Mouse (Mus musculus) midbrain, embryonic 15.5 days (tissue): Measurements from ENCODE around the gene Shtn1. TPM values are rescaled to one million over a fixed set of nuclear protein-coding genes. Genes with fewer than 3 reads are reported as not detected.

Experiments
- ATAC-seq: fragments of 200-750 bp; cut with Nextera tagmentation; replicated peaks from 2 replicates; pipeline ENCODE4 v1.8.0; 2017; ENCODE audit warnings: moderate TSS enrichment
- H3K27ac ChIP-seq: fragments of 300-500 bp; sonication (generic); 2 replicates; pipeline ENCODE4 v1.5.1; 2015; ENCODE audit warnings: mild to moderate bottlenecking, inconsistent platforms
- H3K27me3 ChIP-seq: fragments of 300-500 bp; sonication (generic); replicated peaks from 2 replicates; pipeline ENCODE4 v1.6.1; 2015; ENCODE audit warnings: inconsistent platforms
- H3K36me3 ChIP-seq: fragments of 300-500 bp; sonication (generic); replicated peaks from 2 replicates; pipeline ENCODE4 v1.6.1; 2015; ENCODE audit warnings: inconsistent platforms
- H3K4me1 ChIP-seq: fragments of 300-500 bp; sonication (generic); 2 replicates; pipeline ENCODE4 v1.6.1; 2015; ENCODE audit warnings: inconsistent platforms
- H3K4me2 ChIP-seq: fragments of 300-500 bp; sonication (generic); 2 replicates; pipeline ENCODE4 v1.6.1; 2015; ENCODE audit warnings: inconsistent platforms, mild to moderate bottlenecking, moderate library complexity
- H3K4me3 ChIP-seq: fragments of 300-500 bp; sonication (generic); 2 replicates; pipeline ENCODE4 v1.5.1; 2015; ENCODE audit warnings: mild to moderate bottlenecking, inconsistent platforms
- H3K9ac ChIP-seq: fragments of 300-500 bp; sonication (generic); 2 replicates; pipeline ENCODE4 v1.6.1; 2015; ENCODE audit warnings: mild to moderate bottlenecking, inconsistent platforms
- H3K9me3 ChIP-seq: fragments of 300-500 bp; sonication (generic); 2 replicates; pipeline ENCODE4 v1.6.1; 2016; ENCODE audit warnings: inconsistent platforms
- WGBS: fragments of 180-500 bp; shearing (Covaris S2); methylation state at CpG from one replicate; pipeline ENCODE4 v1.1.7; 2015; ENCODE audit warnings: mixed read lengths; 5-methylcytosine and 5-hydroxymethylcytosine counted together
- polyA plus RNA-seq: library from polyadenylated mRNA; unstranded; fragments of >200 nt; fragmentation: Nextera tagmentation; extraction: Ambion mirVana; gene quantifications from 2 replicates; pipeline ENCODE4 v1.2.1, GENCODE M21; 2015

The Shtn1 gene
- polyA plus RNA-seq, 1 experiment from 2014 or later = 45.0 TPM

DNA sequence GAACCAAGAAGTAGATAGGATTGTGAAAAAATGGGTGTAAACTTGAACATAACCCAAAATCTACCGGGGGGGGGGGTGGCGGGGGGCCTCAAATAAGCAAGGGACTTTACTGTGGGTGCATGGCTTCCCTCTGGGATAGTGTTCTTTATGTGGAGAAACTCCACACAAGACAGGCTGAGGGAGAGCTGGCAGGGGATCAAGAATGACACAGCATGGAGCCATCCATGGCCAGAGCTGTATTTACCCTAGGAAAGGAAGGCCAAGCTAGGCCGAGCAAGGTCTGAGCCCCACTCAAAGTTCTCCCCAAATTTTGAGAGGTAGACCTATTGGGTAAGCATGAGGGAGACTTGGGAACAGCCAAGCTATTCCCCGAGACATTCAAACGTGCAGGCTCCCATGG lies 28.4 kb downstream of the Shtn1 start:
- H3K9me3 ChIP-seq = no peaks in the 10 kb centered on the region
- no peak overlapping the region for H3K4me2 ChIP-seq
- no peak for ATAC-seq
- no peaks in the 10 kb centered on the region for H3K36me3 ChIP-seq
- H3K27ac ChIP-seq = no peak overlapping the region
- H3K9ac ChIP-seq = no peak overlapping the region
- H3K4me3 ChIP-seq = no peak overlapping the region
- H3K4me1 ChIP-seq = peaks cover 5% of the 10 kb centered on the region; the same call in 1 of the 2 replicates
- H3K27me3 ChIP-seq = no peaks in the 10 kb centered on the region
- WGBS = 81% methylated on average over 5 of the region's 5 CpGs

DNA sequence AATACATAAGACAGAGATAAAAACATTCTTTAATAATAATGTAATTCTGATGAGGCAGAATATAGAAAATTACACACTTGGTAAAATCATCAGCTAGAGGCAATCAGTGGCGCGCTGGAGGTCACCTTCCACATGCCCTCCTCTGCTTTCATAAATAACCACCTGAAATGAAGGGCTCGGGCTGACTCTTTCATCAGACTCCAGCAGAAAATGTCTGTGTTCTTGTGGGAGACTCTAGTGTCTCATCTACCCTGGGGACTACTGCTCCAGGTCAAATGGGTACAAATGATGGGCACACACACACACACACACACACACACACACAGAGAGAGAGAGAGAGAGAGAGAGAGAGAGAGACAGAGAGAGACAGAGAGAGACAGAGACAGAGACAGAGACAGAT lies 34.8 kb downstream of the Shtn1 start:
- Histone ChIP-seq H3K36me3 (peaks cover 6% of the 10 kb centered on the region; the same call in 1 of the 2 replicates), H3K9ac (no peak overlapping the region), H3K27ac (no peak overlapping the region), H3K4me3 (no peak overlapping the region), H3K9me3 (no peaks in the 10 kb centered on the region), H3K27me3 (no peaks in the 10 kb centered on the region), H3K4me1 (peaks cover 5% of the 10 kb centered on the region; the same call in 1 of the 2 replicates), H3K4me2 (no peak overlapping the region)
- no peak for ATAC-seq
- WGBS = 73% methylated on average over 3 of the region's 3 CpGs

DNA sequence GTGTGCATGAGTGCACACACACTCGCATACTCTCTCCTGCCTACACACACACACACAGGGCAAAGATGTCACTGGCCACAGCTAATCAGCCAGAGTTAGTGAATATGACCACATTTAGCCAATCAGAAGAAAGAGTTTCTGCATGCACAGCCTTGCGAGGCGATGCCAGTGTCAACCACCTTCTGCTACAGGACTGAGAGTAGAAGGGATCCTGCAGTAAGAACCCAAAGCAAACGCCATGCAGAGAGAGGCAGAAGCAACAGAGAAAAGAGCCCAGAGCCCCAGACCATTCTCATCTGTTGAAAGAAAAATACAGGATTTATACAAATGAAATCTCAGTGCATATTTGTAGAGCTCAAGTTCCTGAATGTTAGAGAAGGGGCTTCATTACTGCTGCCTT lies 37.1 kb downstream of the Shtn1 start:
- Histone ChIP-seq H3K4me3 (no peak overlapping the region), H3K4me2 (no peak overlapping the region), H3K9ac (no peak overlapping the region), H3K27me3 (no peaks in the 10 kb centered on the region), H3K9me3 (no peaks in the 10 kb centered on the region), H3K27ac (no peak overlapping the region), H3K36me3 (peaks cover 12% of the 10 kb centered on the region; the same call in 1 of the 2 replicates), H3K4me1 (peaks cover 3% of the 10 kb centered on the region; the same call in 1 of the 2 replicates)
- no peak for ATAC-seq
- WGBS = 80% methylated on average over 4 of the region's 4 CpGs

DNA sequence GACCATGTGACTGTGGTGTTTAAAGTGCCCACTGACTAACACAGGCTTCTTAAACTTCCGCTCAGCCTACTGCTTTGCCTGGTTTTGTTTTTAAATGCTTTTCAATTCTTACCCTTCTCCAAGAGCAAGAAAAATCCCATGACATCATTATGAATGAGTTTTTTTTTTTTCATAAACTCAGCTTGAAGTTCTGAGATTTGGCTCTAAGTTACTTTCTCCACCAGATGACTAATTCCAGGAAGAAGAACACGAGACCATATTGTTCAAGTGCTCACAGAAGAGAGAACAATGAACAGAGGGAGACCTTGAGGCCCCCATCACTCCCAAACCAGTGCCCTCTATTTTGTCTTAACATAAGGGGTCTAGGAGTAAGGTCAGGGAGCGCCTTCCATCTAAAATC lies 39.1 kb downstream of the Shtn1 start:
- H3K9me3 ChIP-seq = no peaks in the 10 kb centered on the region
- WGBS = 69% methylated on average over 3 of the region's 3 CpGs
- no peak for ATAC-seq
- no peak overlapping the region for H3K4me3 ChIP-seq
- H3K27me3 ChIP-seq = no peaks in the 10 kb centered on the region
- H3K9ac ChIP-seq = no peak overlapping the region
- no peak overlapping the region for H3K4me2 ChIP-seq
- H3K27ac ChIP-seq = no peak overlapping the region
- peaks cover 12% of the 10 kb centered on the region; the same call in 1 of the 2 replicates for H3K36me3 ChIP-seq
- H3K4me1 ChIP-seq = no peaks in the 10 kb centered on the region

DNA sequence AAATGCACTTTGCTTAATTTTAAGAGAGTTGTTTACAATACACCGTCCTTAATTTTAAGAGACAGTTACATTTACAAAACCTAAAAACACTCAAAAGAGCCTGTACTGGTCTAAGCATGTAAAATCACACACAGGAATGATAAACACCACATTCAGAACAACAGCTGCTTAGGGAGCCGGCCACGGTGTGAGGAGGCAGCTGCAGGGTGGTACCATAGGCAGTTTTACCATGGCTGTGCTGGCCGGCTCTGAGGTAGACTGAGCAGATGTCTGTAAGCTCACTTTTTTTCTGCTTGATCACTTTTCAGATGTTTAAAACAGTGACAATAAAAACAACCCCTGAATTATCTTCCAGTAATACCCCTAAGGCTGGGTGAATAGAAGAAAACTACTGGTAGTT lies 42.7 kb downstream of the Shtn1 start:
- 62% methylated on average over 4 of the region's 4 CpGs for WGBS
- Histone ChIP-seq H3K9me3 (no peaks in the 10 kb centered on the region), H3K4me2 (no peak overlapping the region), H3K4me3 (no peak overlapping the region), H3K27me3 (no peaks in the 10 kb centered on the region), H3K36me3 (peaks cover 12% of the 10 kb centered on the region; the same call in 1 of the 2 replicates), H3K27ac (no peak overlapping the region), H3K9ac (no peak overlapping the region), H3K4me1 (no peaks in the 10 kb centered on the region)
- no peak for ATAC-seq

DNA sequence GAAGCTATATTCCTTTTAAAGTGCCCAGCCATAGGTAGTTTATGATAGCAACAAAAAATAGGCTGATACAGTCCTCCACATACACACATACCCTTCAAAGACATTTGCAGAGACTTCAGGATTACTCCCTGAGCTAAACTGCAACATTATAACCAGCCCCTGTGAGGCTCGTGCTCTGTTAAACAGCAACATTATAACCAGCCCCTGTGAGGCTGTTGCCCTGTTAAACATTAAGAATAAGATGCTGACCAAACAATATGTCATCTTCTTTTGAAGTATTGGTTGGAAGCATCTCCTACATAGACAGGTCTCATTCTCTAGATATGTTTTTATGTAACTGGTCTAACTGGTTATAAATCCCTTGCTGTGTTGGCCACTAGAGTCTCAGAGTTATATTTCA lies 45.7 kb downstream of the Shtn1 start:
- ATAC-seq = no peak
- H3K4me1 ChIP-seq = no peaks in the 10 kb centered on the region
- 93% methylated on average over 1 of the region's 1 CpGs for WGBS
- no peaks in the 10 kb centered on the region for H3K9me3 ChIP-seq
- no peak overlapping the region for H3K9ac ChIP-seq
- peaks cover 9% of the 10 kb centered on the region; the same call in 1 of the 2 replicates for H3K36me3 ChIP-seq
- H3K27me3 ChIP-seq = no peaks in the 10 kb centered on the region
- H3K27ac ChIP-seq = no peak overlapping the region
- no peak overlapping the region for H3K4me2 ChIP-seq
- no peak overlapping the region for H3K4me3 ChIP-seq

DNA sequence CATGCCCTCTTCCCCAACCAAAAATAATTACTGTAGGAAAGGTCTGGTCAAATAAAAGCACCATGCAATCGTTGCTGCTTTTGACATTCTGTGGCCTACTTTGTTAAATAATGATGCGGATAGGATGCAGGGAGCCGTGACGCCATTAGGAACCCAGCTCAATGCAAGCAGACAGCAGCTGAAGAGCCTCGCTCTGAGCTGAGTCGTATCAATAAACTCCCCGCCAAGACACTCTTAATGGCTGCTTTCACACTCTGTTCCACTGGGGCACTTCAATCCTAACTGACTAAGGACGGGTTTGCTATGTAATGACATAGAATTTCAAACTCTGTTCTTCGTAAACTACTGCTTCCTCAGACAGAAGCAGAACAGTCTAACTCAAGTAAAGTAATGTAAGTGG lies 46.9 kb downstream of the Shtn1 start:
- H3K4me1 ChIP-seq = no peaks in the 10 kb centered on the region
- no peak overlapping the region for H3K27ac ChIP-seq
- H3K9me3 ChIP-seq = no peaks in the 10 kb centered on the region
- no peak overlapping the region for H3K9ac ChIP-seq
- no peak overlapping the region for H3K4me3 ChIP-seq
- H3K4me2 ChIP-seq = no peak overlapping the region
- H3K27me3 ChIP-seq = no peaks in the 10 kb centered on the region
- WGBS = 56% methylated on average over 9 of the region's 9 CpGs
- ATAC-seq = no peak
- H3K36me3 ChIP-seq = 0 out of 2 replicates have a peak, but pooled peaks cover 3% of the 10 kb centered on the region

DNA sequence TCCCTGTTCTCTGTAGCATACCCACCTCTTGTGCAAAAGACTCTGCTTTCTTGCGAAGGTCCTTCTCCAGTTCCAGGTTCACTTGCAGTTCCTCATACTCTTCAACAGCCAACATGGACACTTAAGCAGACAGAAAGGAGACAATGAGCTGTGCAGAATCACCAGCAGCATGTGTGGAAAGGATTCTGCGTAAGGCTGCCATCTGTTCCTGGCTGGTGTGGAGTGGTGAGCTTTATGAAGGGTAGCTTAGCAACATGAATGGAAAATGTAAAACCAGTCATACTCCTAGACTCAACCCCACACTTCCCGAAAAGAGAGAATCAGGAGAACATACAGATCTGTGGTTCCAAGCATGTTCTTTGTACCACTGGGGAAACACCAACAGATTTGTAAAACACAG lies 47.8 kb downstream of the Shtn1 start:
- no peak for ATAC-seq
- H3K9ac ChIP-seq = no peak overlapping the region
- H3K9me3 ChIP-seq = no peaks in the 10 kb centered on the region
- H3K27me3 ChIP-seq = no peaks in the 10 kb centered on the region
- 80% methylated on average over 3 of the region's 3 CpGs for WGBS
- H3K4me1 ChIP-seq = no peaks in the 10 kb centered on the region
- 0 out of 2 replicates have a peak, but pooled peaks cover 3% of the 10 kb centered on the region for H3K36me3 ChIP-seq
- no peak overlapping the region for H3K4me2 ChIP-seq
- H3K27ac ChIP-seq = no peak overlapping the region
- no peak overlapping the region for H3K4me3 ChIP-seq

DNA sequence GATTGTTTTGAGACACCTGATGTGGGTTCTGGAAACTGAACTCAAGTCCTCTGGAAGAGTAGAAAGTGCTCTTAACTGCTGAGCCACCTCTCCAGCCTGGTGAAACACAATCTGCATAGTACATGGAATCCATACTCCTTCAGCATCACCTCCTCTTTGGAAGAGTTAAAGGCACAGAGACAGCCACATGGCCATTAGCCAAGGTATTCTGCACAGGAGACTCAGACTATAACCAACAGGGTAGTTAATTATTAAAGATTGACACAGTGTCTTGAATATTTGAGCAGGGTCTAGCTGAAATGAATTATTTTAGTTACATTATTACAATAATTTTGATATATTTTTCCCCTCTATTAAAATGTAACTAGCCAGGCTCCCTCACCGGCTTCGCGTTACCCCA lies 52.0 kb downstream of the Shtn1 start:
- Histone ChIP-seq H3K36me3 (peaks cover 21% of the 10 kb centered on the region), H3K9me3 (no peaks in the 10 kb centered on the region), H3K4me3 (no peak overlapping the region), H3K4me1 (no peaks in the 10 kb centered on the region), H3K27ac (no peak overlapping the region), H3K4me2 (no peak overlapping the region), H3K9ac (no peak overlapping the region), H3K27me3 (no peaks in the 10 kb centered on the region)
- WGBS = 95% methylated on average over 3 of the region's 3 CpGs
- no peak for ATAC-seq

DNA sequence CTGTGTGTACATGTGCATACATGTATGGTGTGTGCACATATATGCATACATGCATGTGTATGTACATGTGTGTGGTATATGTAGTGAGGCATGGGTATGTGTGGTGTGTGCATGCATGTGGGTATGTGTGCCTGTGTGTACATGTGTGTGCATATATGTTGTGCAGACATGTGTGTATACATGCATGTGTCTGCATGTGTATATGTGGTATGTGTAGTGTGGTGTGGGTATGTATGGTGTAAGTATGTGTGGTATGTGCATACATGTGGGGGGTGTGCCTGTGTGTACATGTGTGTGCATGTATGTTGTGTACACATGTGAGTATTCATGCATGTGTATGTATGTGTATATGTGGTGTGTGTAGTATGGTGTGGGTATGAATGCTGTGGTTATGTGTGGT lies 54.3 kb downstream of the Shtn1 start:
- H3K36me3 ChIP-seq = peaks cover 18% of the 10 kb centered on the region
- H3K9ac ChIP-seq = no peak overlapping the region
- H3K4me2 ChIP-seq = no peak overlapping the region
- H3K27ac ChIP-seq = no peak overlapping the region
- no peak overlapping the region for H3K4me3 ChIP-seq
- H3K27me3 ChIP-seq = no peaks in the 10 kb centered on the region
- ATAC-seq = no peak
- H3K9me3 ChIP-seq = no peaks in the 10 kb centered on the region
- H3K4me1 ChIP-seq = no peaks in the 10 kb centered on the region

DNA sequence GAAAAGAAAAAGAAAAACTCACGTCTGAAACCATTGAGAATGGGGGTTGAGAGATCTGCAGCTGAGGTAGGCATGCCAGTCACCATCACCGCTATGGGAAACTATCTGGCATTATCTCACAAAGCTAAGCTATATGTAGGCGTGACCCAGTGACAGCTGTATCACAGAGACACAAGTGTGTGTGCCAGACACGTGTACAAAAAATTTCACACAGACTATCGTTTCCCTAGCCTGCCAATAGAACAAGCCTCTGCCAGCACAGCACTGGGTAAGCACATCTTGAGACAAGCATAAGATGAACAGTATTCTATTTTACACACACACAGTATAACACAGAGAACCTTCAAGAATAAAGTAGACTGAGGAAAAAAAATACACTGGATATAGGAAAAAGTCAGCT lies 65.1 kb downstream of the Shtn1 start:
- 73% methylated on average over 5 of the region's 5 CpGs for WGBS
- H3K9ac ChIP-seq = no peak overlapping the region
- no peak for ATAC-seq
- H3K36me3 ChIP-seq = 0 out of 2 replicates have a peak, but pooled peaks cover 2% of the 10 kb centered on the region
- no peak overlapping the region for H3K4me3 ChIP-seq
- 0 out of 2 replicates have a peak, but pooled peaks cover 4% of the 10 kb centered on the region for H3K27me3 ChIP-seq
- no peaks in the 10 kb centered on the region for H3K9me3 ChIP-seq
- H3K4me2 ChIP-seq = no peak overlapping the region
- no peak overlapping the region for H3K27ac ChIP-seq
- H3K4me1 ChIP-seq = peaks cover 6% of the 10 kb centered on the region; the same call in 1 of the 2 replicates

DNA sequence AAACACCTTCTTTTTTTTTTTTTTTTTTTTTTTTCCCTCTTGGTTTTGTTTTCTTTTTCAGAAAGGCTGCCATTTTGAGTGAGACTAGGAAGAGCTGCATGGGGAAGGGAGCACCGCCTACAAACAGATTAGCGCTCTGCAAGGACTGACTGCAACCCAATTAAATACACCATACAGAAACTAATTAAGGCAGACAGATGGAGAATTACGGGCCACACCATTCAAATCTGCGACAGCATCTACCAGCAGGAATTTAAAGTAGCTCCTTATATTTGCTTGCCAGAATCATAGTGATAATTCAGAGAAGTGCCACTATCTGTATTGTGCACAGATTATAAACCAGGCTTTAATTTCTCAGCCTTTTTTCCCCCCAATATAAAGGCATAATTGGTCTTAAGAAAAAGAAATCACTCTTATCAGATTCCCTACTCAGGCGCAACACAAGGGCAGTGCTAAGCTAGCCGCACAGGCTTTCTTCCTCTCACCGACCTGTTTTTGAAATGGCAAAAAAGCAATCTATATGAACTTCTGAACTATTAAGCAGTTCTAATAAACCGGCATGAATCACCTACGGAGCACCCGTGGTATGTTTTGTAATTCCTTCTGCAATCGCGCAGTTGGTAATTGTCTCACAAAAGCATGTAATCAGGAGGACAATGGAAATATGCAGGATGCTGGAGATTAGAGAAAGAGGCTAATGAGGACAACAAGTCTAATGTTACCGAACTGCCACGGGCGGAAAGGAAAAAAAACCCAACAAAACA lies 69.1 kb downstream of the Shtn1 start:
- Histone ChIP-seq H3K9ac (no peak overlapping the region), H3K4me1 (peaks cover 6% of the 10 kb centered on the region; the same call in 1 of the 2 replicates), H3K4me3 (no peak overlapping the region), H3K9me3 (no peaks in the 10 kb centered on the region), H3K36me3 (0 out of 2 replicates have a peak, but pooled peaks cover 5% of the 10 kb centered on the region), H3K27me3 (0 out of 2 replicates have a peak, but pooled peaks cover 4% of the 10 kb centered on the region), H3K27ac (no peak overlapping the region), H3K4me2 (no peak overlapping the region)
- WGBS = 36% methylated on average over 15 of the region's 15 CpGs
- no peak for ATAC-seq

DNA sequence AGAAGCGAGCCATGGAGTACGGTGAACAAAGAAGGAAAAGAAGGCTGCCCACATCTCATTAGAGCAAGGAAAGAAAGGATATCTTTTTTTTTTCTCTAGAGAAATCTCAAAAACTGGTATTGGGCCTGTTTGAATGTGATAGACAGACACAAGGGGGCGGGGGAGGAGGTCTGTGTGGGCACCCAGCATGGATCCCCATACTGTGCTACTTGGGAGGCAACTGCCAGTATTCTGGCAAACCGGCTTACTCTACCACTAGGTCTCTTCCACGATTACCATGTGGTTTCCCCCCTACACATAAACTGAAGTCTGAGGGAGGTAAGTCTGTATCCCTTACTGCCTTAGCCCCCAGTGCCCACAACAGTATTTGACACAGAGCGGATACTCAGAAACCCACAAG lies 73.1 kb downstream of the Shtn1 start:
- Histone ChIP-seq H3K9ac (no peak overlapping the region), H3K36me3 (0 out of 2 replicates have a peak, but pooled peaks cover 3% of the 10 kb centered on the region), H3K27ac (no peak overlapping the region), H3K27me3 (no peaks in the 10 kb centered on the region), H3K4me2 (no peak overlapping the region), H3K4me1 (peaks cover 6% of the 10 kb centered on the region; the same call in 1 of the 2 replicates), H3K9me3 (no peaks in the 10 kb centered on the region), H3K4me3 (no peak overlapping the region)
- no peak for ATAC-seq
- WGBS = 86% methylated on average over 6 of the region's 6 CpGs
